Mouse (Mus musculus) forebrain, embryonic 14.5 days (tissue): Measurements from ENCODE around the gene 4930449I24Rik. TPM values are rescaled to one million over a fixed set of nuclear protein-coding genes. Genes with fewer than 3 reads are reported as not detected.
"Not testable (repeated sequence)": the region's sequence is repeated elsewhere in the genome, so short reads cannot be mapped to it uniquely, and the experiment has no call there.

Source experiments
- ATAC-seq: fragments of 200-750 bp; cut with Nextera tagmentation; 2 replicates; pipeline ENCODE4 v1.8.0; 2017; ENCODE audit warnings: mild to moderate bottlenecking, moderate library complexity
- DNase-seq: peaks from one replicate; pipeline ENCODE4 v3.0.0-alpha.2; 2015; ENCODE audit warnings: low spot score
- H3K27ac ChIP-seq: fragments of 300-500 bp; sonication (generic); 2 replicates; pipeline ENCODE4 v1.5.1; 2014; ENCODE audit warnings: low read depth, mild to moderate bottlenecking, control low read depth, low read length, moderate library complexity
- H3K27me3 ChIP-seq: fragments of 300-500 bp; sonication (generic); replicated peaks from 2 replicates; pipeline ENCODE4 v1.6.1; 2014; ENCODE audit warnings: low read length, control low read depth, mixed read lengths; ENCODE audit not compliant: control insufficient read depth, insufficient read depth
- H3K36me3 ChIP-seq: fragments of 300-500 bp; sonication (generic); 2 replicates; pipeline ENCODE4 v1.6.1; 2014; ENCODE audit warnings: low read length, control low read depth; ENCODE audit not compliant: control insufficient read depth, insufficient read depth
- H3K4me1 ChIP-seq: fragments of 300-500 bp; sonication (generic); 2 replicates; pipeline ENCODE4 v1.6.1; 2014; ENCODE audit warnings: antibody characterized with exemption, low read length, control low read depth; ENCODE audit not compliant: control insufficient read depth, insufficient read depth
- H3K4me2 ChIP-seq: fragments of 300-500 bp; sonication (generic); 2 replicates; pipeline ENCODE4 v1.6.1; 2014; ENCODE audit warnings: mild to moderate bottlenecking, control low read depth, low read length
- H3K4me3 ChIP-seq: fragments of 300-500 bp; sonication (generic); 2 replicates; pipeline ENCODE4 v1.5.1; 2014; ENCODE audit warnings: low read depth, low read length, control low read depth
- H3K9ac ChIP-seq: fragments of 300-500 bp; sonication (generic); 2 replicates; pipeline ENCODE4 v1.6.1; 2014; ENCODE audit warnings: mild to moderate bottlenecking, low read length, control low read depth, moderate library complexity
- H3K9me3 ChIP-seq: fragments of 300-500 bp; sonication (generic); replicated peaks from 2 replicates; pipeline ENCODE4 v1.6.1; 2016; ENCODE audit warnings: low read length, control low read depth, mixed read lengths; ENCODE audit not compliant: control insufficient read depth
- WGBS: fragments of 180-500 bp; shearing (Covaris S2); extraction: QIAGEN DNeasy Blood & Tissue Kit; methylation state at CpG from one replicate; pipeline ENCODE4 v1.1.7; 2014; 5-methylcytosine and 5-hydroxymethylcytosine counted together
- polyA plus RNA-seq: library from polyadenylated mRNA; unstranded; fragments of >200 nt; fragmentation: Nextera tagmentation; extraction: Ambion mirVana; gene quantifications from 2 replicates; pipeline ENCODE4 v1.2.1, GENCODE M21; 2014

4930449I24Rik gene
- polyA plus RNA-seq, 1 experiment from 2014 or later, result not detected

- H3K4me2 ChIP-seq, H3K36me3 ChIP-seq, H3K27ac ChIP-seq, H3K9ac ChIP-seq, ATAC-seq, H3K4me3 ChIP-seq, DNase-seq, H3K27me3 ChIP-seq, H3K9me3 ChIP-seq, H3K4me1 ChIP-seq: not testable (repeated sequence)
- WGBS, result no CpG with 5 or more reads among the region's 3 CpGs
These were observed 20.5 kb upstream of the 4930449I24Rik start, which contains the start of gene Gm6408 for GRCm38 (mm10) chr5:146481665-146482064. Gm6408 (plus strand) TSS chr5:146481965.

GRCm38 (mm10) chr5:146488959-146489358 lies 13.2 kb upstream of the 4930449I24Rik start:
- H3K27me3 ChIP-seq, H3K4me2 ChIP-seq, DNase-seq, H3K27ac ChIP-seq, H3K9ac ChIP-seq, H3K4me3 ChIP-seq, ATAC-seq, H3K4me1 ChIP-seq, H3K9me3 ChIP-seq, H3K36me3 ChIP-seq: not testable (repeated sequence)
- 16% methylated on average over 3 of the region's 4 CpGs for WGBS

- DNase-seq, H3K4me2 ChIP-seq, H3K27ac ChIP-seq, H3K9ac ChIP-seq, H3K4me3 ChIP-seq, H3K4me1 ChIP-seq, ATAC-seq, H3K36me3 ChIP-seq, H3K27me3 ChIP-seq, H3K9me3 ChIP-seq: not testable (repeated sequence)
- WGBS, result no CpG with 5 or more reads among the region's 5 CpGs
These were observed 11.1 kb upstream of the 4930449I24Rik start, which contains the start of gene Gm6370 for GRCm38 (mm10) chr5:146491063-146491462. Gm6370 (plus strand) TSS chr5:146491363.

- not testable (repeated sequence) for H3K9ac ChIP-seq, DNase-seq, H3K4me2 ChIP-seq, H3K36me3 ChIP-seq, H3K27ac ChIP-seq, H3K9me3 ChIP-seq, H3K27me3 ChIP-seq, H3K4me3 ChIP-seq, H3K4me1 ChIP-seq, ATAC-seq
- no CpG with 5 or more reads among the region's 5 CpGs for WGBS
These were observed 11.6 kb downstream of the 4930449I24Rik start, which contains the start of gene Gm3402 for GRCm38 (mm10) chr5:146513823-146514222. Gm3402 (plus strand) TSS chr5:146514123.

GRCm38 (mm10) chr5:146525501-146525900 lies 23.3 kb downstream of the 4930449I24Rik start, which contains the start of gene Gm3404:
Gm3404 (plus strand) TSS chr5:146525801.
- H3K9ac ChIP-seq, H3K4me3 ChIP-seq, H3K4me2 ChIP-seq, H3K36me3 ChIP-seq, H3K27ac ChIP-seq, DNase-seq, ATAC-seq, H3K27me3 ChIP-seq, H3K9me3 ChIP-seq, H3K4me1 ChIP-seq: not testable (repeated sequence)
- no CpG with 5 or more reads among the region's 3 CpGs for WGBS

GRCm38 (mm10) chr5:146537347-146537746 lies 35.1 kb downstream of the 4930449I24Rik start, which contains the start of gene Gm3409:
Gm3409 (plus strand) TSS chr5:146537647.
- H3K27ac ChIP-seq, H3K4me3 ChIP-seq, ATAC-seq, H3K9ac ChIP-seq, H3K9me3 ChIP-seq, DNase-seq, H3K36me3 ChIP-seq, H3K4me2 ChIP-seq, H3K27me3 ChIP-seq, H3K4me1 ChIP-seq: not testable (repeated sequence)
- 89% methylated on average over 2 of the region's 3 CpGs for WGBS

Other genes with a start within 250 kb of the 4930449I24Rik start
- gene Wasf3, start 117.4 kb upstream of the 4930449I24Rik start, polyA plus RNA-seq, result 5.3 and 6.1 TPM in 2 replicates
- gene Gm6408, start 20.4 kb upstream of the 4930449I24Rik start, polyA plus RNA-seq, result not detected in 2 replicates
- not detected in 2 replicates for gene Gm6370, start 11.0 kb upstream of the 4930449I24Rik start, polyA plus RNA-seq
- not detected in 2 replicates for gene Gm3402, start 11.7 kb downstream of the 4930449I24Rik start, polyA plus RNA-seq
- gene Gm3404, start 23.4 kb downstream of the 4930449I24Rik start, polyA plus RNA-seq, result not detected in 2 replicates
- not detected in 2 replicates for gene Gm3409, start 35.2 kb downstream of the 4930449I24Rik start, polyA plus RNA-seq
- gene Gm3415, start 53.7 kb downstream of the 4930449I24Rik start, polyA plus RNA-seq, result not detected in 2 replicates
- 13.3 and 20.3 TPM in 2 replicates for gene Gpr12, start 82.8 kb downstream of the 4930449I24Rik start, polyA plus RNA-seq